23 mouse cellular contexts compared by ENCODE assay signal in genomic region chr4:81058227-81058626, GRCm38 (mm10).
DNase-seq lines count a peak whose midpoint lies in the region; ATAC-seq lines count a peak whose summit lies in the region.
"Had no signal": no experiment of that assay in that cellular context is flagged by ENCODE, and none has a peak within 500 bp of the region (broad histone marks: within the 10 kb centered on the region; RNA-seq: fewer than 3 reads in every experiment).

No protein-coding gene starts in this region.

- H3K36me3 ChIP-seq in heart, embryonic 12.5 days: no peaks in the 10 kb centered on the region
- H3K36me3 ChIP-seq: forebrain, embryonic 15.5 days; intestine, embryonic 15.5 days; limb, embryonic 12.5 days; liver, embryonic 15.5 days; neural tube, embryonic 15.5 days had no signal

- no peak overlapping the region for H3K4me2 ChIP-seq in heart, embryonic 12.5 days
- H3K4me2 ChIP-seq: forebrain, embryonic 15.5 days; hindbrain, embryonic 14.5 days; intestine, embryonic 15.5 days; limb, embryonic 12.5 days; liver, embryonic 15.5 days; neural tube, embryonic 15.5 days had no signal

- WGBS in heart, embryonic 12.5 days: 79% methylated on average over 1 of the region's 1 CpGs

- H3K4me1 ChIP-seq in heart, embryonic 12.5 days (replicated peaks): peaks cover 8% of the 10 kb centered on the region; the same call in 1 of the 2 replicates
- H3K4me1 ChIP-seq: intestine, embryonic 15.5 days; limb, embryonic 12.5 days; liver, embryonic 15.5 days; neural tube, embryonic 15.5 days had no signal

- DNase-seq in heart, adult 18-20 months: peak; percentile 35 to 52
- DNase-seq in urinary bladder, postnatal 14 days (ENCODE audit: low spot score): peak; percentile 5
- DNase-seq in urinary bladder, postnatal 4 days (ENCODE audit: low spot score in 2 of 2): no peak
- peak; percentile 47 to 48 for DNase-seq in heart, adult 9 months (ENCODE audit: low spot score in 2 of 2)
- DNase-seq in embryo, embryonic 9.5 days (ENCODE audit: extremely low spot score): no peak
- DNase-seq in left cerebral cortex, postnatal 14 days (ENCODE audit: low spot score in 2 of 2): no peak
- no peak for DNase-seq in right cerebral cortex, postnatal 36 days (ENCODE audit: low spot score in 2 of 2)
- DNase-seq: adrenal gland, postnatal 25 days; cerebellum, adult 11 months; gastrocnemius, postnatal 36 days; kidney, adult 9 months; kidney, postnatal 36 days; lung, postnatal 36 days; right cerebral cortex, postnatal 25 days had no signal

- intact Hi-C loops in left cerebral cortex, postnatal 14 days (cut with DNase I): no loop called here

- no peak overlapping the region for H3K27ac ChIP-seq in heart, embryonic 12.5 days (ENCODE audit: poor library complexity, severe bottlenecking)
- H3K27ac ChIP-seq: hindbrain, embryonic 14.5 days; intestine, embryonic 15.5 days; limb, embryonic 12.5 days; liver, embryonic 15.5 days; neural tube, embryonic 15.5 days had no signal

- H3K9me3 ChIP-seq in heart, embryonic 12.5 days (replicated peaks): no peaks in the 10 kb centered on the region
- H3K9me3 ChIP-seq: forebrain, embryonic 15.5 days; intestine, embryonic 15.5 days; limb, embryonic 12.5 days; liver, embryonic 15.5 days; neural tube, embryonic 15.5 days had no signal

- no peak overlapping the region for H3K4me3 ChIP-seq in heart, embryonic 12.5 days
- H3K4me3 ChIP-seq: forebrain, embryonic 15.5 days; intestine, embryonic 15.5 days; limb, embryonic 12.5 days; liver, embryonic 15.5 days; neural tube, embryonic 15.5 days had no signal

- H3K9ac ChIP-seq in heart, embryonic 12.5 days: no peak overlapping the region
- H3K9ac ChIP-seq: forebrain, embryonic 15.5 days; hindbrain, embryonic 14.5 days; intestine, embryonic 15.5 days; limb, embryonic 12.5 days; liver, embryonic 15.5 days; neural tube, embryonic 15.5 days had no signal

- ATAC-seq in heart, embryonic 12.5 days (ENCODE audit: insufficient number of reproducible peaks, low FRiP score): no peak
- ATAC-seq: intestine, embryonic 15.5 days; midbrain, embryonic 16.5 days; Patski had no signal

- no peaks in the 10 kb centered on the region for H3K27me3 ChIP-seq in heart, embryonic 12.5 days (replicated peaks)
- H3K27me3 ChIP-seq: forebrain, embryonic 15.5 days; intestine, embryonic 15.5 days; limb, embryonic 12.5 days; liver, embryonic 15.5 days; neural tube, embryonic 15.5 days; Patski had no signal

Comparison
In these comparisons a context has a peak if more than half of its experiments do, and no peak if none do; other contexts are left out.
1. DNase-seq: peak in heart, adult 18-20 months (2 of 2), urinary bladder, postnatal 14 days (single experiment) and heart, adult 9 months (2 of 2); none in urinary bladder, postnatal 4 days (0 of 2), embryo, embryonic 9.5 days (single experiment), left cerebral cortex, postnatal 14 days (0 of 2) and right cerebral cortex, postnatal 36 days (0 of 2).